Mouse (Mus musculus) CH12.LX (cell line): Measurements from ENCODE around the gene Sec31b. TPM values are rescaled to one million over a fixed set of nuclear protein-coding genes. Genes with fewer than 3 reads are reported as not detected.

Experiments
- DNase-seq: peaks from one replicate; pipeline ENCODE4 v3.0.0-alpha.2; 2013; ENCODE audit errors: extremely low read depth
- H3K27ac ChIP-seq: 2 replicates; pipeline ENCODE4 v1.5.1; 2012; ENCODE audit warnings: low read depth, mild to moderate bottlenecking, control low read depth, moderate library complexity; ENCODE audit not compliant: insufficient read depth
- H3K27me3 ChIP-seq: replicated peaks from 2 replicates; pipeline ENCODE3; 2012; ENCODE audit warnings: inconsistent platforms
- H3K36me3 ChIP-seq, 2 experiments: replicated peaks in 1 of 2; 2 replicates each; pipeline versions ENCODE3 to v1.6.1; 2012; ENCODE audit warnings: inconsistent platforms in 1 of 2, low read length in 1 of 2, mild to moderate bottlenecking in 1 of 2, mixed read lengths in 1 of 2, moderate library complexity in 1 of 2; ENCODE audit not compliant: control insufficient read depth in 1 of 2, insufficient read depth in 1 of 2
- H3K4me1 ChIP-seq, 2 experiments: 2 replicates each; pipeline ENCODE4 v1.6.1; 2012; ENCODE audit warnings: inconsistent platforms in 1 of 2, moderate library complexity in 1 of 2; ENCODE audit not compliant: insufficient read depth in 2 of 2, control insufficient read depth in 1 of 2
- H3K4me2 ChIP-seq: 2 replicates; pipeline ENCODE4 v1.6.1; 2012; ENCODE audit warnings: low read depth, mild to moderate bottlenecking, control low read depth; ENCODE audit not compliant: poor library complexity, insufficient read depth, severe bottlenecking
- H3K4me3 ChIP-seq, 3 experiments: fragments of 150-350 bp in 1 of 3; sonication (generic) in 1 of 3; replicated peaks in 1 of 3; 2 replicates each; pipeline versions ENCODE3 to v1.5.1; 2011 to 2012; ENCODE audit warnings: low read depth in 2 of 3, low read length in 2 of 3, mild to moderate bottlenecking in 2 of 3, moderate library complexity in 2 of 3, control low read depth in 1 of 3, improper control_type of control experiment in 1 of 3, inconsistent platforms in 1 of 3, mixed read lengths in 1 of 3; ENCODE audit not compliant: poor library complexity in 1 of 3
- H3K79me2 ChIP-seq: replicated peaks from 2 replicates; pipeline ENCODE4 v1.6.1; 2012; ENCODE audit warnings: mild to moderate bottlenecking, moderate library complexity; ENCODE audit not compliant: control insufficient read depth, poor library complexity, insufficient read depth, severe bottlenecking; ENCODE audit errors: extremely low read depth
- H3K9ac ChIP-seq: 2 replicates; pipeline ENCODE4 v1.6.1; 2012; ENCODE audit warnings: low read depth, mild to moderate bottlenecking, control low read depth, moderate library complexity; ENCODE audit not compliant: insufficient read depth
- H3K9me3 ChIP-seq: replicated peaks from 2 replicates; pipeline ENCODE3; 2012; ENCODE audit warnings: low read length, inconsistent platforms, mixed read lengths
- BHLHE40 ChIP-seq: IDR thresholded peaks from 2 replicates; pipeline ENCODE4 v1.6.1; 2011; ENCODE audit warnings: mild to moderate bottlenecking, low read depth, low read length, improper control_type of control experiment
- CHD1 ChIP-seq: IDR thresholded peaks from 2 replicates; pipeline ENCODE4 v1.6.1; 2012; ENCODE audit warnings: low read depth, low read length, improper control_type of control experiment, inconsistent platforms
- CHD2 ChIP-seq: IDR thresholded peaks from 2 replicates; pipeline ENCODE4 v1.6.1; 2011; ENCODE audit warnings: low read length, improper control_type of control experiment
- ELF1 ChIP-seq: IDR thresholded peaks from 2 replicates; pipeline ENCODE4 v1.6.1; 2014; ENCODE audit warnings: low read depth, mild to moderate bottlenecking, inconsistent platforms, low read length, improper control_type of control experiment
- EP300 ChIP-seq: IDR thresholded peaks from 2 replicates; pipeline ENCODE4 v1.6.1; 2011; ENCODE audit warnings: low read length, improper control_type of control experiment
- GABPA ChIP-seq: IDR thresholded peaks from 2 replicates; pipeline ENCODE4 v1.6.1; 2012; ENCODE audit warnings: low read depth, low read length, improper control_type of control experiment, inconsistent platforms; ENCODE audit not compliant: insufficient replicate concordance
- IRF4 ChIP-seq: IDR thresholded peaks from 2 replicates; pipeline ENCODE4 v1.6.1; 2014; ENCODE audit warnings: low read depth, mild to moderate bottlenecking, inconsistent platforms, low read length, improper control_type of control experiment
- JUN ChIP-seq: IDR thresholded peaks from 2 replicates; pipeline ENCODE4 v1.6.1; 2011; ENCODE audit warnings: low read depth, mild to moderate bottlenecking, low read length, improper control_type of control experiment, moderate library complexity; ENCODE audit not compliant: insufficient read depth
- JUND ChIP-seq: conservative IDR thresholded peaks from 2 replicates; pipeline ENCODE4 v1.6.1; 2011; ENCODE audit warnings: low read depth, low read length, improper control_type of control experiment
- MAX ChIP-seq: IDR thresholded peaks from 2 replicates; pipeline ENCODE4 v1.6.1; 2011; ENCODE audit warnings: low read length, improper control_type of control experiment
- MAZ ChIP-seq: IDR thresholded peaks from 2 replicates; pipeline ENCODE4 v1.6.1; 2012; ENCODE audit warnings: low read depth, mild to moderate bottlenecking, inconsistent platforms, low read length, improper control_type of control experiment, moderate library complexity
- MEF2A ChIP-seq: IDR thresholded peaks from 2 replicates; pipeline ENCODE4 v1.6.1; 2014; ENCODE audit warnings: low read depth, mild to moderate bottlenecking, inconsistent platforms, low read length, improper control_type of control experiment, borderline replicate concordance
- MXI1 ChIP-seq: IDR thresholded peaks from 2 replicates; pipeline ENCODE4 v1.6.1; 2011; ENCODE audit warnings: mild to moderate bottlenecking, low read depth, low read length, improper control_type of control experiment
- NRF1 ChIP-seq: IDR thresholded peaks from 2 replicates; pipeline ENCODE4 v1.6.1; 2014; ENCODE audit warnings: low read depth, mild to moderate bottlenecking, inconsistent platforms, low read length, improper control_type of control experiment, moderate library complexity
- POLR2A ChIP-seq: IDR thresholded peaks from 2 replicates; pipeline ENCODE4 v1.6.1; 2011; ENCODE audit warnings: low read depth, mild to moderate bottlenecking, improper control_type of control experiment, low read length
- RAD21 ChIP-seq: IDR thresholded peaks from 2 replicates; pipeline ENCODE4 v1.6.1; 2011; ENCODE audit warnings: low read depth, mild to moderate bottlenecking, low read length, improper control_type of control experiment, moderate library complexity
- SMC3 ChIP-seq: IDR thresholded peaks from 2 replicates; pipeline ENCODE4 v1.6.1; 2011; ENCODE audit warnings: low read depth, low read length, improper control_type of control experiment
- TCF12 ChIP-seq: IDR thresholded peaks from 2 replicates; pipeline ENCODE4 v1.6.1; 2014; ENCODE audit warnings: low read depth, mild to moderate bottlenecking, inconsistent platforms, low read length, improper control_type of control experiment
- UBTF ChIP-seq: IDR thresholded peaks from 2 replicates; pipeline ENCODE4 v1.6.1; 2012; ENCODE audit warnings: low read depth, mild to moderate bottlenecking, inconsistent platforms, low read length, improper control_type of control experiment, moderate library complexity
- ZKSCAN1 ChIP-seq: IDR thresholded peaks from 2 replicates; pipeline ENCODE4 v1.6.1; 2012; ENCODE audit warnings: low read depth, inconsistent platforms, low read length, improper control_type of control experiment, borderline replicate concordance
- dilution Hi-C: fragments of 300-500 bp; cut with MboI; formaldehyde crosslinking; loops from 2 replicates; pipeline ENCODE4 v1.14.3; 2020; ENCODE audit warnings: low sequenced_read_pairs; ENCODE audit not compliant: extremely low pct_unique_long_range_greater_than_20kb, extremely low pct_ligation_motif_present
- in situ Hi-C: fragments of 300-500 bp; cut with MboI; formaldehyde crosslinking; loops from 3 replicates; pipeline ENCODE4 v1.14.3; 2019; ENCODE audit warnings: low sequenced_read_pairs, low pct_ligation_motif_present, low pct_unique_long_range_greater_than_20kb, mixed read lengths
- polyA plus RNA-seq: library from polyadenylated mRNA; unstranded; fragments of >175 nt; gene quantifications from 2 replicates; pipeline ENCODE4 v1.2.1, GENCODE M21; 2012; ENCODE audit warnings: low read depth; ENCODE audit not compliant: insufficient read length
- total RNA-seq, 2 experiments: library from RNA; depleted of rRNA; stranded (reverse); fragments of 300-350 nt in 1 of 2; fragments of >200 nt in 1 of 2; gene quantifications; 2 replicates each; pipeline ENCODE4 v1.2.3; 2012 to 2014

Gene Sec31b
- total and polyA plus RNA-seq, 3 experiments, result 0.17 to 1.1 (median 0.19) TPM

DNA sequence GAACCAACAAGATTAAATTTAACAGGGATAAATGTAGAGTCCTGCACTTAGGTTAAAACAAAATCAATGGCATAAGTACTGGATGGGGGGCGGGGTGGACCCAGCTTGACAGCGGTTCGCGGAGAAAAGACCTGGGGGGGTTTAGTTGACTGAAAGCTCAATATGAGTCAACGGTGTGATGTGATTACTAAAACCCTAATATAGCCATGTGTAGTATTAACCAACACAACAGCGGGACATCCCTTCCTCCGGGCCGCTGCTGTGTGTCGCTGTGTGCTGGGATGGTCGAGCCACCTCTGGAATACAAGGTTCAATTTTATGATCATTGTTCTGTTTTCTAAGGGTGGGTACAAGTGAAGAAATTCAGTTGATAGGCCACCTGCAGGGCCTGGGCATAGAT lies 36.4 kb upstream of the Sec31b start:
- Histone ChIP-seq H3K27me3 (peaks cover 2% of the 10 kb centered on the region), H3K9ac (no peak overlapping the region), H3K79me2 (no peaks in the 10 kb centered on the region), H3K36me3 (peaks cover 4 to 24% of the 10 kb centered on the region in 2 experiments), H3K4me1 (peaks cover 5 to 20% of the 10 kb centered on the region in 2 experiments), H3K4me2 (no peak overlapping the region), H3K9me3 (no peaks in the 10 kb centered on the region), H3K27ac (no peak overlapping the region), H3K4me3 (no peak overlapping the region)
- dilution Hi-C loops, result no loop called here
- no peak for DNase-seq
- in situ Hi-C loops, result loop anchor here (5.0 to 25.0 kb wide), 2 partner anchors 310 to 455 kb away; partner anchors contain the start of genes Pdzd7 and Sfxn3
- TF ChIP-seq BHLHE40, result no peak
- TF ChIP-seq EP300, result no peak
- TF ChIP-seq CHD2, result no peak
- peak; percentile 59; the same call in 1 of the 2 replicates for TF ChIP-seq MEF2A
- 0 out of 2 replicates have a peak, but pooled peaks have one; percentile 4 for TF ChIP-seq JUND
- no peak for TF ChIP-seq UBTF
- TF ChIP-seq JUN, result peak; percentile 40; the same call in 1 of the 2 replicates
- TF ChIP-seq IRF4, result peak; percentile 80; the same call in 1 of the 2 replicates
- no peak for TF ChIP-seq NRF1
- TF ChIP-seq MAX, result no peak
- no peak for TF ChIP-seq ELF1
- no peak for TF ChIP-seq TCF12
- TF ChIP-seq CHD1, result no peak
- no peak; the same call in 1 of the 2 replicates for TF ChIP-seq MXI1

DNA sequence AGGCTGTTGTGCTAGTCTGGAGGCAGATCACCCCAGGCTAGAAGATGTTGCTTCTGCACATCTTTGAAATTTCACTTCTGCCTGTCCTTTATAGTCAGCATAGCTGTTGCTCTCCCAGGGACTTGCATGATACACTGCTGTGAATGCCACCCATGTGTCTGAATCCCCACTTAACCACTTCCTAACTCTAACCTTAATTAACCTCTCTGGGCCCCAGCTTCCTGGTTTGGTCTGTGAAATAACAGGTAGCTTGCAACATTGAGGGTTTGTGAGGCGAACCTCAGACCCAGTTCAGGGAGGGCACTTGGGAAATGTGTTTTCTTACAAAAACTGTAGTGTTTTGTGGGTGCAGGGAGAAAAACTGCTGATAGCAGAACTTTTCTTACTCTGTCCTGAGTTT lies 32.4 kb upstream of the Sec31b start:
- dilution Hi-C loops (no loop called here), in situ Hi-C loops (loop anchor here (25.0 kb wide), 1 partner anchor 459 kb away; the partner anchor contains the start of genes Pdzd7 and Sfxn3)
- DNase-seq, result no peak
- no peak overlapping the region for H3K4me3 ChIP-seq
- no peaks in the 10 kb centered on the region for H3K27me3 ChIP-seq
- no peaks in the 10 kb centered on the region for H3K79me2 ChIP-seq
- no peak overlapping the region for H3K4me2 ChIP-seq
- H3K9me3 ChIP-seq, result no peaks in the 10 kb centered on the region
- peaks cover 5 to 26% of the 10 kb centered on the region in 2 experiments for H3K4me1 ChIP-seq
- TF ChIP-seq ZKSCAN1 (no peak), GABPA (no peak), EP300 (no peak), JUN (no peak), SMC3 (no peak), MAZ (no peak), UBTF (no peak), MEF2A (no peak), RAD21 (no peak), POLR2A (no peak), MXI1 (no peak)
- H3K36me3 ChIP-seq, result peaks cover 26 to 65% of the 10 kb centered on the region in 2 experiments
- no peak overlapping the region for H3K9ac ChIP-seq
- no peak overlapping the region for H3K27ac ChIP-seq
